Mouse (Mus musculus) bone marrow, adult 2 months (tissue): Measurements from ENCODE around the gene Rpl34.

ENCODE experiments used
- CTCF ChIP-seq: fragments of 200-500 bp; IDR thresholded peaks from 2 replicates; pipeline ENCODE4 v1.5.1; 2011; ENCODE audit warnings: low read length, control low read depth; ENCODE audit not compliant: control insufficient read depth, insufficient read depth
- POLR2A ChIP-seq: fragments of 200-500 bp; IDR thresholded peaks from 2 replicates; pipeline ENCODE4 v1.6.1; 2011; ENCODE audit warnings: low read depth, mild to moderate bottlenecking, control low read depth, low read length, borderline replicate concordance; ENCODE audit not compliant: control insufficient read depth

DNA sequence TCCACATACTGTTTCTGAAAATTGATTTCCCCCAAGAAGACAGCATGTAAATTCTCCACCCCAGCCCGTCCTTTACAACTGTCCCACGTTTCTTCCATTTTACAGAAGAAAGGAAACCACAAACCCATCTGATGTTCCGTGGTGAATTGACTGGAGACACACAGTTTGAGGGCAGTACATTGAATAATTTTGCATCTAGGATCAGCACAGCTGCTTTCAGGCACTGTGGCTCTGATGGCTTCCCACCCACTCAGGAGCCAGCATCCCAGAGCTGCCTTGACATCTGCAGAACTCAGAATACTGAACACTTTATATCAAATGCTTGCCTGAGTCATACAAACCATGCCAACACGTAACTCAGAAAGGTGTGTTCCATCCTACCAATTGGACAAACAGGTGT lies 10.0 kb downstream of the Rpl34 start:
- no peak for TF ChIP-seq CTCF
- no peak for TF ChIP-seq POLR2A
